Mouse (Mus musculus): ENCODE measurements around the gene Tmem63a.
"Not testable (repeated sequence)": the region's sequence is repeated elsewhere in the genome, so short reads cannot be mapped to it uniquely, and the experiment has no call there.

The Tmem63a gene

DNA sequence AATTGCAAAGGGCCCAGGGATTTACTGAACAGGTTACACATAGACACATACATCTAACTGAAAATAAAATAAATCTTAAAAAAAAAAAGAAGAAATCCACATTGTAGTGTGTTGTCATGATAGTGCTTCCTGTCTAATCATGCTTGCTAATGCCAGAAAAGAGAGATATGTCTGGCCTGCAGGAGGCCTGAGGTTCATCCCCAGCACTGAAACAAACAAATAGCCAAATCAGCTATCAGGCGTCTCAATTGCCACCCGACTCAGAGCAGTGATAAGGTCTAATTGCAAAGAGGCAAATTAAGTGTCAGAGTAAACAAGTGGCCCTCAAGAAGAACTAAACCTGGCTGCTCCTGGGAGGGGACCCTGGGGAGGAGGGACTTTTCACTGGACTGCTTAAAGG lies 12.5 kb upstream of the Tmem63a start:
- DNase-seq = no peak

DNA sequence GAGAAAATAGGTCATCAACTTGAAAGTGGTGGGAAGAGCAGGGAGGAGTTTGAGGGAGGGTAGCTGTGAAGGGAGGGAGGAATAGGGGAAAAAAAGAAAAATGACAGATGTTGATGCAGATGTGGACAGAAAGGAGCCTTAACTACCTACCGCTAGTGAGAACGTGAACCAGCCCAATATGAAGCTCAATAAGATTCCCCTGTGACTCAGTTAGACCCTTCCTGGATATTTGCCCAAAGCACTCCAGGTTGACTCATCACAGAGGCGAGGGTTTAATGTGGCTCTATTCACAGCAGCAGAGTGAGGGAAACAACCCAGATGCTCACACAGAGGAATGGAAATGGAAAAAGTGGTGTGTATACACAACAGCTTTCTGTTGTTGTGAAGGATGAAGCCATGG lies 11.0 kb upstream of the Tmem63a start:
- DNase-seq = no peak

DNA sequence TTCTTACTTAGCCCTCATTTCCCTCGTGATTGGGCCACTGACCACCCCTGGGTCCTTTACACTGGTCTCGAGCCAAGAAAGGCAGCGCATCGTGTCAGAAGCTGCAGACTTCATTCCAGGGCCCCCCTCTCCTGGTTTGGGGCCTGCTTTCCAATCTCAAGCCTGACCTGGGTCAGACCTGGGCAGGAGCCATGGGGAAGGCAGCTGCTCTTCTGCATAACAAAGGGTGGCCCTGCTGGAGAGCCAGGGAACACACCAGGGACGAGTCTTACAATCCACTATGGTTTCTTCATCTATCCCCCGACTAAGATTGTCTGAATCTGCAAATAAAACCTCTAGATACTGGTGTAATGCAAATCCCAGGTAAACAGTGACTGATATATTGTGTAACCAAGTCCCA lies 8.5 kb upstream of the Tmem63a start:
- no peak for DNase-seq

DNA sequence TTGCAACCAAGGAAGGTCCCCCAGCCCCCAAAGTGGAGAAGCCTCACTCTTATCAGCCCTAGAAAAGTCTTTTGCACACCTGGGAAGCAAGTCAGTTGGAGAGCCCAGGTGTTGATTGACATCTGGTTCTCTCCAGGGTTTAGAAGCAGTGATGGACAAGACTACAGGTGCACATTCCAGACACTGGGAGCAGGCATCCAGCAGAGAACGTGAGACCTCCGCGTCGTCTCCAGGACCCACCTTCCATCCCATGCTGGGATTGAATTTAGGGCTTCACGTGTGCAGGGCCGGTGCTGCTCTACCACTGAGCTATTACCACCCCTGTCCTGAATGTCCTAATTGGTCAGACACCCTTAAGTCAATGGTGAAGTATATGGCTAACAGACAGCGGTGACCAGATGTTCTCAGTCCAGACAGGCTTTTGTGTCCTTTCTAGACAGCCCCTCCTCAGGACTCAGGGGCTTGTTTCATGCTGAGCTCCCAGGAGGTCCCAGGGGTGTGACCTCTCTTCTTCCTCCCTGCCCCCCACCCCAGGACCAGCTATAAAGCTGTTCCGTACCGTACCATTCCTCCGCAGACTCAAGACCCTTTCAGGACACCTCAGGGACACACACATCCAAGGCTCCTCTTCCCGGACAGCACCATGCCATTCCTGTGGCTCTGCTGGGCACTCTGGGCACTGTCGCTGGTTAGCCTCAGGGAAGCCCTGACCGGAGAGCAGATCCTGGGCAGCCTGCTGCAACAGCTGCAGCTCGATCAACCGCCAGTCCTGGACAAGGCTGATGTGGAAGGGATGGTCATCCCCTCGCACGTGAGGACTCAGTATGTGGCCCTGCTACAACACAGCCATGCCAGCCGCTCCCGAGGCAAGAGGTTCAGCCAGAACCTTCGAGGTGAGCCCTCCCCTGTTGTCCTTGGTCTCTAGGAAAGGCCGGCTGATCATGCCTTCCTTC lies 7.4 kb upstream of the Tmem63a start, which contains the start of gene Lefty1:
TSS of gene Lefty1 (plus strand) at position 556 of the 953 bp plus-strand sequence.
- no peak for DNase-seq

DNA sequence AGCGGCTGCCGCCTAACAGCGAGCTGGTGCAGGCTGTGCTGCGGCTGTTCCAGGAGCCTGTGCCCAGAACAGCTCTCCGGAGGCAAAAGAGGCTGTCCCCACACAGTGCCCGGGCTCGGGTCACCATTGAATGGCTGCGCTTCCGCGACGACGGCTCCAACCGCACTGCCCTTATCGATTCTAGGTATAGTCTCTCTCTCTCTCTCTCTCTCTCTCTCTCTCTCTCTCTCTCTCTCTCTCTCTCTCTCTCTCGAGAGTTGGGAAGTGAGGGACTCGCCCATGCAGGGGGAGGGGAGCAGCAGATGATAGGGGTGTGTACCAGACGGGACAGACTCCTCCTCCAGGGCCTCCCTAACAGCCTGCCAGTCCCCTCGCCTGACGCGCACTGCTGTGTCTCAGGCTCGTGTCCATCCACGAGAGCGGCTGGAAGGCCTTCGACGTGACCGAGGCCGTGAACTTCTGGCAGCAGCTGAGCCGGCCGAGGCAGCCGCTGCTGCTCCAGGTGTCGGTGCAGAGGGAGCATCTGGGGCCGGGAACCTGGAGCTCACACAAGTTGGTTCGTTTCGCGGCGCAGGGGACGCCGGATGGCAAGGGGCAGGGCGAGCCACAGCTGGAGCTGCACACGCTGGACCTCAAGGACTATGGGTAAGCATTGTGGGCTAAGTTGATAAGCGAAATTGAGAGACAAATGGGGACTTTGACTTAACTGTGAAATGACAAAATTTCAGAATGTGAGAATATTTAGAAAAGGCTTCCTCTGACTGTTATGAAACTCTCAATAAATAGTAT lies 5.3 kb upstream of the Tmem63a start:
- not testable (repeated sequence) for DNase-seq

DNA sequence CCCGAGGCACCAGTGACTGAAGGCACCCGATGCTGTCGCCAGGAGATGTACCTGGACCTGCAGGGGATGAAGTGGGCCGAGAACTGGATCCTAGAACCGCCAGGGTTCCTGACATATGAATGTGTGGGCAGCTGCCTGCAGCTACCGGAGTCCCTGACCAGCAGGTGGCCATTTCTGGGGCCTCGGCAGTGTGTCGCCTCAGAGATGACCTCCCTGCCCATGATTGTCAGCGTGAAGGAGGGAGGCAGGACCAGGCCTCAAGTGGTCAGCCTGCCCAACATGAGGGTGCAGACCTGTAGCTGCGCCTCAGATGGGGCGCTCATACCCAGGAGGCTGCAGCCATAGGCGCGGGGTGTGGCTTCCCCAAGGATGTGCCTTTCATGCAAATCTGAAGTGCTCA lies 4.5 kb upstream of the Tmem63a start:
- not testable (repeated sequence) for DNase-seq

DNA sequence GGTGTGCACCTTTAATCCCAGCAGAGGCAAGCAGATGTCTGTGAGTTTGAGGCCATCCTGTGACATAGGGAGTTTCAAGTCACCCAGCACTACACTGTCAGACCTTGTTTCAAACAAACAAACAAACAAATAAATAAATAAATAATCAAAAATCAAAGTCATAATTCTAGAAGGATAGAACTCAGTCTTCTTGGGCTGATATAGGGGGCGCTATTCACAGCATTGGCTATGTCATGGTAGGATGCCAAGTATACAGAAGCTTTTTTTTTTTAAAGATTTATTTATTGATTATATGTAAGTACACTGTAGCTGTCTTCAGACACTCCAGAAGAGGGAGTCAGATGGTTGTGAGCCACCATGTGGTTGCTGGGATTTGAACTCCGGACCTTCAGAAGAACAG lies 3.4 kb upstream of the Tmem63a start:
- DNase-seq = not testable (repeated sequence)

DNA sequence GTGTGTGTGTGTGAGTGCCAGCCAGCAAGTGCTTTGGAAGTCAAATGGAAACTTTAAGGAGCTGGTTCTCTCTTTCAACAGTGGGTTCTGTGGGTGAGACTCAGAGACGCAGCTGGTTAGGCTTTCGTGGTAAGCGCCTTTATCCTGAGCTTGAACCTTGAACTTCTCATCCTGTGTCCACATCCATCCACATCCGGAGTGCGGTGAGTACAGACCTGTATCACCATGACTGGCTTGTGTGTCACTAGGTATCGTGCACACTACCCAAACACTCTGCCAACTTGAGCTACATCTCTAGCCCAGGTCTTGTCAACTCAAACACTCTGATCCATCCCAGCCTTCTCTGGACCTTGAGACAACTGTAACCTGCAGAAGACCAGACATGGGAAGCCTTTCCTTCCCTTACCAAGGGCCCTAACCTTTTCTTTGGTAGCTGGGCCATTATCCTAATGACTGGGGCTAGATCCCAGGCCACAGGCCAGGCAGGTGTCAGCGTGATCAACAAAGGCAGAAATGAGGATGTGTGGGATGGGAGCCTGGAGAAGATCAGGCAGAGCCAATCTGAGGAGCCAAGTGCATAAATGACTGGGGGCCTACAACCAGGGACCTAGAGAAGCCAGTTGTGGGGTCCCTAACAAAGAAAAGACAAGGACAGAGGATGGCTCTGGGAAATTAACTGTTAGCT lies 1.2 kb upstream of the Tmem63a start:
- DNase-seq = no peak

DNA sequence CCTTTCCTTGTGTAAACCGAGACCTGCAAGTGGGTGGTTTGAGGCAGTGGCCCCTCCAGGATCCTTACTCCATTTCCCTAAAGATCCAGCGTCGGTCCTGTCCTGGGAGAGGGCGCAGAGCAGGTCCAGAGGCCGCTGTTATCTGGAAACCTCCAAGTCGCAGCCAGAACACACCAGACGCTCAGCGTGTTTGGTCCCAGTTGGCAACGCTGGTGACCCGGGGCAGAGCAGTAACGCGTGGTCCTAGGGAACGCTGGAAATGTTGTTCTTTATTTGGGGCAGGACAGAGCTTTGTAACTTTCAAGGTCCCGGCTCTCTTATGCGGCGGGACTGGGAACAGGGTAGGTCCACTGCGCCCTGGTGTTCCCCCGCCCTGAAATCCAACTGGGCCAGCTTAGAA lies 418 bp upstream of the Tmem63a start:
- no peak for DNase-seq

DNA sequence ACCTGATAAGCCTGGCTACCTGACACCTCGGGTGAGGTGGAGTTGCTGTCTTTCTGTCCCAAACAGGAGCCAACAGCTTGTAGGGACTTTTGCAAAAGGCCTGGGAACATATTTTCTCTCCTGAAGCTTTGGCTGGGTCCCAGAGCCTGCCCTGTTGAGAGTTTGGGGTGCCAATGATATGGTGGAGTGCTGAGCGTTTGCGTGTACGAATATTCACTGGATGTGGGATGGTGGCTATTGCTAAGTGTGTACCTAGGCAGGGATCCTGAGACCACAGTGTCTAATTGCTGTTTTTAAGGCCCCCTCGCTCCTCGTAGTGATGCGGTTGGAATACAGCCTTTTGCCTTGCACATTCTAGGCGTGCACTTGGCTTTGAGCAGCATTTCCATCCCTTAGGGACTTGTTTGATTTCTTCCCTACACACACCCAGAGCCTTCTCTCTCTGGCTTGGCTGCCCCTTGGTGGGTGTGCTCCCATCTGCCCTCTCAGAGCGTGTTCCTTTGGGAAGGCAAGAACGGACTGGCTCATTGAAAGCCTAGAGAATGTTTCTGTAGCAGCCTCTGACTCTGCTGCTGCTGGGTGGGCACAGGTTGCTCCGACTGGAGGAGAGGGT lies 994 bp downstream of the Tmem63a start:
- no peak for DNase-seq

DNA sequence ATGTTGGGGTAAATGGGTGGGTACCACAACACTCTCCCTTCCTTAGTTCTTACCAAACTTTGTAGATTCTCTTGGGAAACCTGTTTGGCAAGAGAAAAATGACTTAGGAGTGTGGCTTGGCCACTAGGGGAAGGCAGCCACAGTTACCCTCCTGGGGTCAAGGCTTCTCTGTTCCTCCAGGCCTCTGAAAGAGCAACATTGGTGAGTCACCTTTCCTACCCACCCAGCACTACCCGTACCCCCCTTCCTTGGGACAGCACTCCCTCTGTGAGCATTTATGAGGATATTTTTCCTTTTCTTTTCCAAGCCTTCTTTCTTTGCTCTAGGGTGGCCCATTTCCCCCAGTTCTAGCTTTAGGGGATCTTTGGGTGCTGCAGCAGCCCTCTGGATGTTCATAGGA lies 1.8 kb downstream of the Tmem63a start:
- no peak for DNase-seq

DNA sequence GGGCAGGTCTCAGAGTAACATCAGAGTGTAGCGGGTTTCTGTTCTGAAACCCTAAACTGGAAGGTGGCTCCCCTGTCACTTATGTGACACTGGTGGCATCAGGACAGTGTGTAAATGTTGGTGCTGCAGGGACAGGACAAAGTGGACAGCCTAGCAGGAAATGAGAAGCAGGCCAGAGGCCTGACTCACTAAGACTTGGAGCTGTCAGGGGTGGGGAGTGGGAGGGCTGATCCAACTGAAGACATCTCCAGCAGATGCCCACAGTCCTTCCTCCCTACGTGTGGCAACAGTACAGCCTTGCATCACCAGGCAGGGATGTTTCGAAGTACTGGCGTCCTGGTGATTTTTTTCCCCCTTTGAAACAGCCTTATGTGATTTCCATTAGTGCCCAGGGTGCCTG lies 2.4 kb downstream of the Tmem63a start:
- no peak for DNase-seq

DNA sequence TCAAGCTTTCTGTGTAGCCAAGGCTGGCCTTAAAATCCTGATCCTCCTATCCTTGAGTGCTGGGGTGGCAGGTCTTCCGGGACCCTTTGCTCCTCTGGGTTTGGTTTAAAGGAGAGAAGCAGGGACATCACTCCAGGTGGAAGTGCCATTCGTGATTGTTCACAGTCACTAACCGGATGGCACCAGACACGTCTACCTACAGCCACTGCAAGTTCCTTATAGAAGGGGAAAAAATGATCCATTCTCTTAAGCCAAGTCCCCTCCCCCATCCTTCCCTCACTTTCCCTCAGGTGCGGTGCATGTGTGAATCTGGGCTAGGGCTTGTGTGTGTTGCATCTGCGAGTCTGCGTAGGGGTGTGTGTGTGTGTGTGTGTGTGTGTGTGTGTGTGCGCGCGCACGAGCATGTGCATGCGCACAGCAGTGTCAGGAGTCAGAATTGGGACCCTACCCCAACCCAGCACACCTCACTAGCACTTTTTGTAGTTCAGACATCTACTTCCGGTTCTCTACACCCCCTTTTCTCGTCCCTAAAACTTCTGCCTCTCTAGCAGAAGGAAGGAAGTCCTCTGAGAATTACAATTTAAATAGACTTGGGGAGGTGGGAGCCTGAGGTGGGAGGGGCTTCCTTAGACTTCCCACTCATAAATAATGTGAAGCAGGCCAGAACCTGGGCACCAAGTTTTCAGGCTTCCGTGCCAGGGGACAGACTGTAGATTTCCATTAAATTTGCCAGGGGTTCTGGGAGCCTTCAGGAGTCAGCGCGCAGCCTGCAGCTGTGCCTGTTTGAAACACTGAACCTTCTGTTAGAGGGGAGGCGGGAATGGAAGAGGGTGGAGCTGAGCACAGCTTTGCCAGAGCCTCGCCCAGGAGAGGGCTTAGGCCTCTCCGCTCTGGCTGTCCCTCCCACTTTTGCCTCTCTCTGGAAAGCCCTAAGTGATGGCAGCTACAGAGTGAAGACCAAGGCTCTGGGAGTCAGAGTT lies 3.1 kb downstream of the Tmem63a start:
- no peak for DNase-seq

DNA sequence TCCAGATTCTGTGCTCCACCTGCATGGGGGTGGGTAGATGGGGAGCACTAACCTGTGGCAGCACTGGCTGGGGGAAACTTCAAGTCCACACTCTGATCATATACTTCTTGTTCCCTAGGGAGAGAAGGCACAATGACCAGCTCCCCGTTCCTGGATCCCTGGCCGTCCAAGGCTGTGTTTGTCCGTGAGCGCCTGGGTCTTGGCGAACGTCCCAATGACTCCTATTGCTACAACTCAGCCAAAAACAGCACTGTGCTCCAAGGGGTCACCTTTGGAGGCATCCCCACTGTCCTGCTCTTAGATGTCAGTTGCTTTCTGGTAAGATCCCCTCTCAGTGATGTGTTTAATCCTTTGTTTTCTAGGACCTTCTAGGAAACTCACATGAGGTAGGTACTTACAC lies 4.3 kb downstream of the Tmem63a start:
- DNase-seq = no peak

DNA sequence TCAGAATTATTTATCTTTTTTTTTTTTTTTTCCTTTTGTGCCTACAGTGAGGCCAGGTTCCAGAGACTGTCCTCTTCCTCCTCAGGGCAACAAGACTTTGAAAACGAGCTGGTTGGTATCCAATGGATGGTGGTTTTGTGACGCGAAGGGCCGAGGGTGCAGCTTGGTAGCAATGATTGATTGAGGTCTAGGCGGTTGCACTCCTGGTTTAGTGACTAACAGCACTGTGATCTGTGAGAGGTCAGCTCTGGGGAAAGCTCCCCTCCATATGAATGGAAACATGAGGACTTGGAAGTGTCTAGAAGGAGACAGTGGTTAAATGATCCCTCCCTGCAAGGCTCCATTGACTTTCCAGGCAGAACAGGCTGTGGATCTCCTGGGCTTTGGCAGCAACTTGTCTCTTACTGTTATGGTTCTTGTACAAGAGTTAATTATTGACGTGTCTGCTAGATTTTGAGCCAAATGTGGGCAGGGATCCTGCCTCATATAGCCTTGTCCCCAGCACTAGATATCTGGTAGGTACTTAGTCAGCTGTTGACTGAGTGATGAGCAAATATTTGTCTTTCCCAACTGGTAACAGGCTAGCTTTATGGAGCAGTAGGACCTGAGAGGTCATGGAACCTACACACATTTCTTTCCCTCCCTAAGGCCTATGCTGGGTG lies 10.1 kb downstream of the Tmem63a start:
- DNase-seq = no peak

DNA sequence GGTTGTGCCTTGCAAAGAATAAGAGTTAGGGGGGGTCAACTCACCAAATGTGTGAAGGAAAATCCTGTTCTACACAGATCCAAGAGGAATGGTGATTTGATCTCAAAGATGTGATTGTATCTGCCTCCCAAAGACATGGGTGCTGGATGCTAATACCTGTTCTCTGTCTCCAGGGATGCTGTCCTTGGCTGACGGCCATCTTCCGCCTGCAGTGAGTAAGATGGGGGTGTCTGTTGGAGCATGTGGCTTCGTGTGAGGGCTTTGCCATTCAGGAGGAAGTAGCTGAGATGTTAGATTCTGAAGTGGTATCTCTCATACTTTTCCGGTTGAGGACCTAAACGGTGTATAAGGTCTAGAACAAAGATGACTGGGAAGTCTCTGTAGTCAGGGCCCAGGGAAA lies 10.7 kb downstream of the Tmem63a start:
- DNase-seq = no peak

DNA sequence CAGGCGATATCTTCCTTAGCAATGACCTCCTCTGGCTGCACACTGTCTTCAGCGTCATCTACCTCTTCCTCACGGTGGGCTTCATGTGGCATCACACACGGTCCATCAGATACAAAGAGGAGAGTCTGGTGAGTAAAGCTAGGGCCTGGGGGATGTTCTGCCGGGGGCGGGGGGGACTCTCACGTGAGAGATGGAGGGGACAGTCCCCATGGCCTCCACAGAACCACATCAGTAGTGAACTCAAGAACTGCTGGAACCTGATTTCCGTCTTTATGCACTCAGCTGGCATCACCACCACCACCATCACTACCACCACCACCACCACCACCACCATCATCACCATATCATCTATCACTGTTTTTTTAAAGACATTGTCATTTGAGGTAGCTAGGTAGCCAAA lies 14.3 kb downstream of the Tmem63a start:
- no peak for DNase-seq

DNA sequence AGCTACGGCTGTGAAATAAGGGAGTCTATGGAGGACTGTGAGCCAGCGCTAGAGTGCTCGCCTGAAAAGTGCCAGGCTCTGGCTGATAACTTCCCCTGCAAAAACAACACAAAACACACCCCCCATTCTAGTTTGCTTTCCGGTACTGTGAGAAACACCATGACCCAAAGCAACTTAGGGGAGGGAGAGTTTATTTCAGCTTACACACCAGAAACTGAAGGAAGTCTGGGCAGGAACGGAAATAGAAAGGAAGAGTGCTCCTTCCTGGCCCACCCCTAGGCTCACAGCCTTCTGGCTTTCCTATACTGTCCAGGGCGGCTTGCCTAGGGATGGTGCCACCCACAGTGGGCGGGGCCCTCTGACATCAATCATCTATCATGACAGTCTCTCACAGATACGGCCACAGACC lies 14.8 kb downstream of the Tmem63a start:
- no peak for DNase-seq

DNA sequence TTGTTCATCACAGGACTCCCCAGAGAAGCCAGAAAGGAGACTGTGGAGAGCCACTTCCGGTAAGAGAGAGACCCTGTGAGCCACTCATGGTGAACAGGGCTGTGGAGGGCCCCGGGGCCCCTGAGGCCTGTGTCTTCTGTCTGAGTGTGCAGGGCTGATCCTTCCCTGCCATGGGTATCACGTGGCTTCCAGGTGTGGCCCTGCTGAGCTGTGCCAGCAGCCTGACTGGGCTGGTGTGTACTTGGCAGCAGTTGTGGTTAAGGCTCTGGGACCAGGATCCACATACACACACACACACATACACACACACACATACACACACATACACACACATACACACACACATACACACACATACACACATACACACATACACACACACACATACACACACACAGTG lies 15.8 kb downstream of the Tmem63a start:
- no peak for DNase-seq

DNA sequence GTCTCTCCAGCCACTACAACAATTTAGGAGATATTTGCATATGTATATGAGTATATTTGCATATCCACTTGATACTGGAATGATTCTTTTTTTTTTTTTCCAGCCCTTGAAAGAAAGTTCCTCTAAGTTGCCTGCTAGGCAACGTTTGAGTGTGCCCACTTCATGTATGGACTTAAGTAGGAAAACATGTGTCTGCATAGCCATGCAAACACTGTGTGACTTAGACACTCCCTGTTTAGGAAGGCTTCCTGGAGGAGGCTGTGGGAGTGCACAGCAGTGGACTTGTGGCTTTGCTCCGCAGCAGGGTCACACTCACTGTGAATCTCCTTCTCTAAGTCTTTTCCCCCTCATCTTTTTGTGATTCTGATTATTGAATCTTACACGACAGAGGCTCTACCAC lies 16.7 kb downstream of the Tmem63a start:
- no peak for DNase-seq

DNA sequence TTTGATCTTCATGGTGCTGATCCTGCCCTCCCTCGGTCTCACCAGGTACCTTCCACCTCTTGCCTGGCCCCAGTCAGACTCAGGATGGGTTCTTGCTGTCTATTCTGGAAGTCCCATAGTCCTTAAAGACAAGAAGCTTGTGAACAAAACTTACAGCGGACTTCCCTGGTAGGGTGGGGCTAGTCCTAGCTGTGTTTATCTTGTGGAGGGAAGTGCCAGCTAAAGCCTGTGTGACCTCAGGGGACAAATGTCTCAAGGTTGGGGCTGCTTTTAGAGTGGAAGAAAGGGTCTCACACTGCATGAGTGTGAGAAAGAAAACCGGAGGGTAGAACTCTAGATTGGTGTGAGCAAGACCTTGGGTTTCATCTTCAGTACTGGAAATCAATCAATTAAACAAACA lies 23.6 kb downstream of the Tmem63a start:
- DNase-seq = no peak
